Mouse (Mus musculus) lung, adult 2 months (tissue): ENCODE data around the gene Mindy3. TPM values are rescaled to one million over a fixed set of nuclear protein-coding genes. Genes with fewer than 3 reads are reported as not detected.

Experiments
- DNase-seq: peaks from one replicate; pipeline ENCODE4 v3.0.0; 2022
- H3K4me1 ChIP-seq: fragments of 200-500 bp; 2 replicates; pipeline ENCODE4 v1.6.1; 2011; ENCODE audit warnings: low read length; ENCODE audit not compliant: control insufficient read depth, insufficient read depth
- H3K4me3 ChIP-seq: fragments of 200-500 bp; replicated peaks from 2 replicates; pipeline ENCODE3; 2011; ENCODE audit warnings: low read depth, mild to moderate bottlenecking, control low read depth, low read length; ENCODE audit errors: extremely low read depth
- CTCF ChIP-seq: fragments of 200-500 bp; IDR thresholded peaks from 2 replicates; pipeline ENCODE4 v1.5.1; 2011; ENCODE audit warnings: mild to moderate bottlenecking, low read length, control low read depth; ENCODE audit not compliant: insufficient read depth
- POLR2A ChIP-seq: fragments of 200-500 bp; IDR thresholded peaks from 2 replicates; pipeline ENCODE4 v1.6.1; 2011; ENCODE audit warnings: low read depth, mild to moderate bottlenecking, control low read depth, low read length, borderline replicate concordance; ENCODE audit errors: extremely low read depth
- WGBS: fragments of 180-500 bp; shearing (Covaris S2); methylation state at CpG from one replicate; pipeline ENCODE4 v1.1.7; 2018; 5-methylcytosine and 5-hydroxymethylcytosine counted together
- polyA plus RNA-seq: library from polyadenylated mRNA; depleted of rRNA; stranded (reverse); fragments of >200 nt; gene quantifications from 2 replicates; pipeline ENCODE4 v1.2.3, GENCODE M21; 2012

Gene Mindy3
- polyA plus RNA-seq, 1 experiment, result 69.2 TPM

GRCm38 (mm10) chr2:12418121-12418520, 1.1 kb downstream of the Mindy3 start:
- WGBS, result 23% methylated on average over 8 of the region's 8 CpGs

GRCm38 (mm10) chr2:12412309-12412708, 7.0 kb downstream of the Mindy3 start:
- Histone ChIP-seq H3K4me1 (no peaks in the 10 kb centered on the region), H3K4me3 (no peak overlapping the region)
- TF ChIP-seq POLR2A, result no peak
- TF ChIP-seq CTCF, result no peak
- 85% methylated on average over 2 of the region's 2 CpGs for WGBS
- no peak for DNase-seq

More at GRCm38 (mm10) chr2:12418121-12418520, 1.1 kb downstream of the Mindy3 start:
- DNase-seq, result no peak
- no peak for TF ChIP-seq CTCF
- no peak for TF ChIP-seq POLR2A
- H3K4me1 ChIP-seq, result peaks cover 5% of the 10 kb centered on the region
- peak overlapping the region; percentile 98 for H3K4me3 ChIP-seq

GRCm38 (mm10) chr2:12411129-12411528, 8.1 kb downstream of the Mindy3 start:
- DNase-seq, result no peak
- TF ChIP-seq POLR2A (no peak), CTCF (no peak)
- Histone ChIP-seq H3K4me3 (no peak overlapping the region), H3K4me1 (no peaks in the 10 kb centered on the region)
- 35% methylated on average over 2 of the region's 2 CpGs for WGBS

- DNase-seq, result no peak
- 85% methylated on average over 2 of the region's 2 CpGs for WGBS
- Histone ChIP-seq H3K4me3 (no peak overlapping the region), H3K4me1 (no peaks in the 10 kb centered on the region)
- no peak for TF ChIP-seq POLR2A
- no peak for TF ChIP-seq CTCF
These were observed 12.5 kb downstream of the Mindy3 start for GRCm38 (mm10) chr2:12406737-12407136.

GRCm38 (mm10) chr2:12402469-12402868, 16.8 kb downstream of the Mindy3 start:
- DNase-seq, result no peak
- no peak overlapping the region for H3K4me3 ChIP-seq
- no peaks in the 10 kb centered on the region for H3K4me1 ChIP-seq
- 60% methylated on average over 3 of the region's 3 CpGs for WGBS
- TF ChIP-seq CTCF (no peak), POLR2A (no peak)

GRCm38 (mm10) chr2:12401137-12401536, 18.1 kb downstream of the Mindy3 start:
- WGBS, result 95% methylated on average over 1 of the region's 1 CpGs
- no peak overlapping the region for H3K4me3 ChIP-seq
- TF ChIP-seq CTCF (no peak), POLR2A (no peak)
- no peak for DNase-seq
- H3K4me1 ChIP-seq, result no peaks in the 10 kb centered on the region

- H3K4me1 ChIP-seq, result no peaks in the 10 kb centered on the region
- H3K4me3 ChIP-seq, result no peak overlapping the region
- WGBS, result 50% methylated on average over 1 of the region's 1 CpGs
- peak; percentile 58; the same call in 1 of the 2 replicates for TF ChIP-seq CTCF
- TF ChIP-seq POLR2A, result no peak
- no peak for DNase-seq
These were observed 30.2 kb downstream of the Mindy3 start for GRCm38 (mm10) chr2:12389028-12389427.

- TF ChIP-seq CTCF (no peak), POLR2A (no peak)
- DNase-seq, result no peak
- Histone ChIP-seq H3K4me3 (no peak overlapping the region), H3K4me1 (no peaks in the 10 kb centered on the region)
- 84% methylated on average over 4 of the region's 4 CpGs for WGBS
These were observed 30.7 kb downstream of the Mindy3 start for GRCm38 (mm10) chr2:12388569-12388968.

GRCm38 (mm10) chr2:12384389-12384788, 34.9 kb downstream of the Mindy3 start:
- WGBS, result 88% methylated on average over 1 of the region's 1 CpGs
- DNase-seq, result no peak
- H3K4me3 ChIP-seq, result no peak overlapping the region
- H3K4me1 ChIP-seq, result peaks cover 6% of the 10 kb centered on the region; the same call in 1 of the 2 replicates
- TF ChIP-seq CTCF (no peak), POLR2A (no peak)

- TF ChIP-seq CTCF, result no peak
- no peak for DNase-seq
- WGBS, result 61% methylated on average over 4 of the region's 4 CpGs
These were observed 36.6 kb downstream of the Mindy3 start for GRCm38 (mm10) chr2:12382650-12383049.

GRCm38 (mm10) chr2:12380233-12380632, 39.0 kb downstream of the Mindy3 start:
- WGBS, result 29% methylated on average over 2 of the region's 2 CpGs
- no peak overlapping the region for H3K4me3 ChIP-seq
- DNase-seq, result no peak
- H3K4me1 ChIP-seq, result peaks cover 6% of the 10 kb centered on the region; the same call in 1 of the 2 replicates
- TF ChIP-seq CTCF (no peak), POLR2A (no peak)

More at GRCm38 (mm10) chr2:12382650-12383049, 36.6 kb downstream of the Mindy3 start:
- peaks cover 6% of the 10 kb centered on the region; the same call in 1 of the 2 replicates for H3K4me1 ChIP-seq
- no peak overlapping the region for H3K4me3 ChIP-seq
